Mouse (Mus musculus): ENCODE data around the gene Nkain4. TPM values are rescaled to one million over a fixed set of nuclear protein-coding genes. Genes with fewer than 3 reads are reported as not detected.

Nkain4 gene
- polyA plus RNA-seq, 1 experiment, result 3.0 TPM

DNA sequence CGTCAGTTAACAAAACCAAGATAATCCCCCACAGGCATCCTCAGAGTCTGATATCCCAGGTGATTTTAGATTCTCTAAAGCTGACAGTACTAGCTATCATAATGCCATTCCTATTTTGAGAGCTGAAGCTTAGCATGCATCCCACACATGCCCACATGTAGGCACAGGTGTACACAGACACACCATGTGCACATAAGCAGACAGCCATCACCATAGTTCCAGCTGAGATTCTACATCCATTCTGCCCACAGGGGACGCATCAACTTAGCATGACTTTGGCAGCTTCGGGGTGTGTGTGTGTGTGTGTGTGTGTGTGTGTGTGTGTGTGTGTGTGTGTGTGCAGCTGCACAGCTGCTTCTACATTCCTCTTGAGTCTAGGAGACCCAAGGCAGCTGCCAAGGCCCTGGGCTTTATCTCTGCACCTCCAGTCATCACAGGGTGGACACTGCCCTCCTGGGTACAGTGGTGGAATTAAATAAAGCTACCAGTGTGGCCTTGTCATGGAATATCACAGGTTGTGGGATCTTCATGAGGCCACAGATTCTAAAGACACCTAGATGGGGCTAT, 33.9 kb upstream of the Nkain4 start:
- H3K4me3 ChIP-seq (ENCODE audit: extremely low read depth, insufficient read depth, insufficient read length), result no peak overlapping the region
- H3K36me3 ChIP-seq (ENCODE audit: control insufficient read depth, insufficient read depth, low read length), result no peaks in the 10 kb centered on the region
- H3K27ac ChIP-seq (ENCODE audit: insufficient read depth, low read length), result no peak overlapping the region
- 68% methylated on average over 3 of the region's 3 CpGs for WGBS
- TF ChIP-seq POLR2A (IDR thresholded peaks at IDR 0.05; ENCODE audit: low read depth, low read length) (no peak), CTCF (IDR thresholded peaks at IDR 0.05; ENCODE audit: extremely low read depth, insufficient read depth, insufficient read length, insufficient replicate concordance) (no peak)
- DNase-seq (ENCODE audit: low read depth in 1 of 2, low spot score in 2 of 2), result no peak
- no peaks in the 10 kb centered on the region for H3K27me3 ChIP-seq (ENCODE audit: control insufficient read depth, insufficient read depth, low read length)
- no peaks in the 10 kb centered on the region for H3K4me1 ChIP-seq (ENCODE audit: control insufficient read depth, insufficient read depth, insufficient read length)

DNA sequence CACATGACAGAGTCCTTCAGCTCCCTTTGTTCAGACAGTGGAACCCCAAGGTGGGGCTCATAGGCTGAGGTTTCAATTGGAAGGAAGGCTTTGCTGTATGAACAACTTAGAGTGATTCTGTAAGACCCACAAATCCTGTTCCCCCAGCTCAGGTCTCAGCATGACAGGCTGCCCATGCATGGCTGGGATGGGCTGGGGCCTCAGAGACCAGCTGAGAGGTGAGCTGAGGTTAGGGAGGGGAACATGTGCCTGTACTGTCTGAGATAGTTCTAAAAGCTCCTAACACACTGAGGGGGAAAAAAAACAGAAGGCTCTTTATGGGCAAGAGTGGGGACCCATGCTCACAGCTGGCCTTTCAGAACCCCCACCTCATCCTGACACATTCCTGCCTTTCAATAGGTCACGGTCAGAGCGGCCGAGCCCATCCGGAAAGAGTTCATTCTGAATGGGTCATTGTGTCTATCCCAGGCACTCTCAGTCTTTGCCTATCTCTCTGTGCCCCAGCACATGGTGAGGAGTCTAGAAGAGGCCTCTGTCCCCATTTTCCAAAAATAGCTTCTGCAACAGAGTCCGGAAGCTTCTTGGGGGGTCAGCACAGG, 33.0 kb upstream of the Nkain4 start:
- TF ChIP-seq CTCF (IDR thresholded peaks at IDR 0.05; ENCODE audit: extremely low read depth, insufficient read depth, insufficient read length, insufficient replicate concordance) (no peak), POLR2A (IDR thresholded peaks at IDR 0.05; ENCODE audit: low read depth, low read length) (no peak)
- Histone ChIP-seq H3K27me3 (ENCODE audit: control insufficient read depth, insufficient read depth, low read length) (no peaks in the 10 kb centered on the region), H3K36me3 (ENCODE audit: control insufficient read depth, insufficient read depth, low read length) (no peaks in the 10 kb centered on the region), H3K27ac (ENCODE audit: insufficient read depth, low read length) (no peak overlapping the region), H3K4me1 (ENCODE audit: control insufficient read depth, insufficient read depth, insufficient read length) (no peaks in the 10 kb centered on the region), H3K4me3 (ENCODE audit: extremely low read depth, insufficient read depth, insufficient read length) (no peak overlapping the region)
- no peak for DNase-seq (ENCODE audit: low read depth in 1 of 2, low spot score in 2 of 2)
- 83% methylated on average over 5 of the region's 5 CpGs for WGBS

DNA sequence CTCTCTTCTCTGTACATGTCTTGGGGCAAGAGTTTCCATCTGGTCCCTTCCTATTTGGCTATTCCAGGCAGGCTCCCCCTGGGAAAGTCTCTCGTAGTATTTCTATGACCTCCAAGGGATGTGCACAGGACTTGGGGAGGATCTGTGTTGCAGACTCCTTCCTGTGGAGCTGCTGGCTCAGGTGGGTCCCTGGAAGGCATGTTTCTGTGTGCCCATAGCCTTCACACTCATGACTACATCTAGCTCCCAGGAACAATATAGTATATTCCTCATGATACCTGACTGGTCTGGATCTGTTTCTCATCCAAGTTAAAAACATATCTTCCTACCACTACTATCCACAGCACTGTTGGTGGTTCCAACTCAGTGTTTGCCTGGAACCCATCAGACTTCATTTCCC, 32.5 kb upstream of the Nkain4 start:
- Histone ChIP-seq H3K4me1 (ENCODE audit: control insufficient read depth, insufficient read depth, insufficient read length) (no peaks in the 10 kb centered on the region), H3K36me3 (ENCODE audit: control insufficient read depth, insufficient read depth, low read length) (no peaks in the 10 kb centered on the region; the same call in 1 of the 2 replicates), H3K4me3 (ENCODE audit: extremely low read depth, insufficient read depth, insufficient read length) (no peak overlapping the region), H3K27me3 (ENCODE audit: control insufficient read depth, insufficient read depth, low read length) (no peaks in the 10 kb centered on the region), H3K27ac (ENCODE audit: insufficient read depth, low read length) (no peak overlapping the region)
- TF ChIP-seq CTCF (IDR thresholded peaks at IDR 0.05; ENCODE audit: extremely low read depth, insufficient read depth, insufficient read length, insufficient replicate concordance), result no peak
- no peak for TF ChIP-seq POLR2A (IDR thresholded peaks at IDR 0.05; ENCODE audit: low read depth, low read length)
- 81% methylated on average over 1 of the region's 1 CpGs for WGBS
- no peak for DNase-seq (ENCODE audit: low read depth in 1 of 2, low spot score in 2 of 2)

DNA sequence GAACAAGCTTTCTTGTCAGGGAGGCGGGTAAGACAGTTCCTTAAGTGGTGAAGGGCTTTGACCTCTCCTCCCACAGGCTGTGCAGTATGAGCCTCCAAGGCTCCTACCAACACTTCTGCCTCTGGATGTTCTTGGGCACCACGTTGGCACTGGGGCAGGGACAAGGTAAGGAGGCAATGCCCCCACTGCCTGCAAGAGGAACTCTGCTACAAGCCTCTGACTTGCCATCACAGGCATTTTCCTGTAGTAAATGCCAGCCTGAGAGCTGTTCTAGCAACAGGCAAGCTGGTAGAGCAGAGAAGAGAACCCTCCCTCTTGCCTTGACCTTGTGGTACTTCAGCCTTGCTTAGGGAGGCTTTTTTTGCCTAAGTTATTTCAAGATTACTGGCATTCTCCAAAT, 31.9 kb upstream of the Nkain4 start, which contains the start of gene Col20a1:
Gene Col20a1, plus strand, starts transcription at position 87 of the 400 bp plus-strand sequence.
- H3K4me3 ChIP-seq (ENCODE audit: extremely low read depth, insufficient read depth, insufficient read length), result no peak within 1 kb of the TSS
- peaks cover 4% of the 10 kb centered on the region for H3K36me3 ChIP-seq (ENCODE audit: control insufficient read depth, insufficient read depth, low read length)
- no peaks in the 10 kb centered on the region for H3K27me3 ChIP-seq (ENCODE audit: control insufficient read depth, insufficient read depth, low read length)
- 55% methylated on average over 2 of the region's 2 CpGs for WGBS
- DNase-seq (ENCODE audit: low read depth in 1 of 2, low spot score in 2 of 2), result no peak
- H3K4me1 ChIP-seq (ENCODE audit: control insufficient read depth, insufficient read depth, insufficient read length), result no peaks in the 10 kb centered on the region
- no peak for TF ChIP-seq CTCF (IDR thresholded peaks at IDR 0.05; ENCODE audit: extremely low read depth, insufficient read depth, insufficient read length, insufficient replicate concordance)
- TF ChIP-seq POLR2A (IDR thresholded peaks at IDR 0.05; ENCODE audit: low read depth, low read length), result no peak
- no peak within 1 kb of the TSS for H3K27ac ChIP-seq (ENCODE audit: insufficient read depth, low read length)

DNA sequence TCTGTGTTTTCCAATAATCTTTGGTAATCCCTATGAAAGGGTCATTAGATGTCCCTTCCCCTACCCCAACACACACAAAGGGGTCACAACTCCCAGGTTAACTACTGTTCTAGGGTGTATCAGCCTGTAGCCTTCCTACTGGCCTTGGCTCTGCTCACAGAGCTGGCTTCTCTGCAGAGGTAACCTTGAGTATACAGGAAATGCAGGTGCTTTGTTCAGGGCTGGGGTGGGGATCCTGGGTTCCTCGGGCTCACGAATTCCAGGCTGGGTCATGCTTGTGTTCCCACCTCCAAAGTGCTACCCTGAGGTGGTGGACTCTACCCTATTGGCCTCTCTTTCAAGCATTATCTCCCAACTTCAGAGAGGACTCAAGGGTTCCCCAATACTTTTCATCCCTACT, 31.1 kb upstream of the Nkain4 start:
- DNase-seq (ENCODE audit: low read depth in 1 of 2, low spot score in 2 of 2), result no peak
- 63% methylated on average over 2 of the region's 2 CpGs for WGBS
- peaks cover 7% of the 10 kb centered on the region for H3K36me3 ChIP-seq (ENCODE audit: control insufficient read depth, insufficient read depth, low read length)
- H3K4me3 ChIP-seq (ENCODE audit: extremely low read depth, insufficient read depth, insufficient read length), result no peak overlapping the region
- H3K27me3 ChIP-seq (ENCODE audit: control insufficient read depth, insufficient read depth, low read length), result no peaks in the 10 kb centered on the region
- H3K4me1 ChIP-seq (ENCODE audit: control insufficient read depth, insufficient read depth, insufficient read length), result no peaks in the 10 kb centered on the region
- no peak overlapping the region for H3K27ac ChIP-seq (ENCODE audit: insufficient read depth, low read length)
- TF ChIP-seq CTCF (IDR thresholded peaks at IDR 0.05; ENCODE audit: extremely low read depth, insufficient read depth, insufficient read length, insufficient replicate concordance) (no peak), POLR2A (IDR thresholded peaks at IDR 0.05; ENCODE audit: low read depth, low read length) (no peak)

DNA sequence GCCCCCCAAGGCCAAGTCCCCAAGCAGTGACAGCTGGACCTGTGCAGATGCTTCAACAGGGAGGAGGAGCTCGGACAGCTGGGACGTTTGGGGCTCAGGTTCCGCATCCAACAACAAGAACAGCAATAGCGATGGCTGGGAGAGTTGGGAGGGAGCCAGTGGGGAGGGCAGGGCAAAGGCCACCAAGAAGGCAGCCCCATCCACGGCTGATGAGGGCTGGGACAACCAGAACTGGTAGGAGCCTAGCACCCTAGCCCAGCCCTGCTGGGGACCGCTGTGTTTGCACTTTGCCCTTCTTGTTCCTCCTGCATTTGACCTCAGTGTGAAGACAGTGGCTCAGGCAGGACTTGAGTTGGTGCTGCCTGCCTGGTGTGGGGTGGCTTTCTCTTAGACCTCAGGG, 26.6 kb upstream of the Nkain4 start:
- Histone ChIP-seq H3K27me3 (ENCODE audit: control insufficient read depth, insufficient read depth, low read length) (no peaks in the 10 kb centered on the region), H3K4me1 (ENCODE audit: control insufficient read depth, insufficient read depth, insufficient read length) (no peaks in the 10 kb centered on the region), H3K4me3 (ENCODE audit: extremely low read depth, insufficient read depth, insufficient read length) (no peak overlapping the region), H3K36me3 (ENCODE audit: control insufficient read depth, insufficient read depth, low read length) (peaks cover 38% of the 10 kb centered on the region), H3K27ac (ENCODE audit: insufficient read depth, low read length) (no peak overlapping the region)
- TF ChIP-seq CTCF (IDR thresholded peaks at IDR 0.05; ENCODE audit: extremely low read depth, insufficient read depth, insufficient read length, insufficient replicate concordance) (no peak), POLR2A (IDR thresholded peaks at IDR 0.05; ENCODE audit: low read depth, low read length) (no peak)
- no peak for DNase-seq (ENCODE audit: low read depth in 1 of 2, low spot score in 2 of 2)
- 89% methylated on average over 6 of the region's 6 CpGs for WGBS

All from spleen, adult 2 months (tissue).